Mouse (Mus musculus): ENCODE measurements at regions not wholly inside any gene's neighbourhood (a gene's known extent, or its start where the extent isn't known, plus 50 kb on each side); places are given as distances from the start of the nearest gene placed in this dataset.
A peak's percentile ranks its signal among the peaks of the same experiment; 100 is the strongest.
"Not testable (repeated sequence)": the region's sequence is repeated elsewhere in the genome, so short reads cannot be mapped to it uniquely, and the experiment has no call there.

GRCm38 (mm10) chr15:16130862-16131261, 597.7 kb upstream of the Cdh9 start:
- no peak overlapping the region for H3K4me2 ChIP-seq (replicated peaks; ENCODE audit: low read depth)
- no peak overlapping the region for H3K4me3 ChIP-seq (ENCODE audit: low read depth, low read length)
- no peak for TF ChIP-seq CTCF (IDR thresholded peaks at IDR 0.05; ENCODE audit: low read depth)
- no peaks in the 10 kb centered on the region for H3K27me3 ChIP-seq (replicated peaks; ENCODE audit: control insufficient read depth, insufficient read depth, low read length)
- no peak for ATAC-seq
- H3K4me1 ChIP-seq (replicated peaks; ENCODE audit: control insufficient read depth, insufficient read depth, low read length), result no peaks in the 10 kb centered on the region
- no peaks in the 10 kb centered on the region for H3K9me3 ChIP-seq (ENCODE audit: control insufficient read depth)
- H3K27ac ChIP-seq (ENCODE audit: low read depth, low read length), result no peak overlapping the region
- H3K9ac ChIP-seq (ENCODE audit: low read depth, low read length), result no peak overlapping the region
- H3K36me3 ChIP-seq (ENCODE audit: control insufficient read depth, insufficient read depth), result no peaks in the 10 kb centered on the region

DNA sequence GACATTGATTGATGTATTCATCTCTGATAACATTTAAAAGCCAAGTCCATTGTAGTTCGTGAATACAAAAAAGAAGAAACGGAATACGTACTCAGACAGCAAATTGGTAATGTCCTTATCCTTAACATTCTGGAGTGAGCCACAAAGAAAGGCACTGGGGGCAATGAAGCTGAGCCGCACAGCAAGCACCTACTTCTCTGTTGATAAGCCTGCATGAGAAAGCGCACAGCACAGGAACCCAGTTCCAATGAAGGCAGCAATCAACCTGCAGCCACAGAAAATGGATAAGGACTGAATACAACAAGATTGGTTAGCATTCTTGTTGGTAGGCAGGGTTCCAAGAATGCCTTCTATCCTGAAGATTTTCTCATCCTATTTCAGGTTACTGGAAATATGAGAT, 570.4 kb upstream of the Cdh9 start:
- Histone ChIP-seq H3K27ac (ENCODE audit: low read depth, low read length) (no peak overlapping the region), H3K36me3 (ENCODE audit: control insufficient read depth, insufficient read depth) (no peaks in the 10 kb centered on the region), H3K27me3 (replicated peaks; ENCODE audit: control insufficient read depth, insufficient read depth, low read length) (no peaks in the 10 kb centered on the region), H3K4me1 (replicated peaks; ENCODE audit: control insufficient read depth, insufficient read depth, low read length) (no peaks in the 10 kb centered on the region), H3K9me3 (ENCODE audit: control insufficient read depth) (no peaks in the 10 kb centered on the region), H3K4me2 (replicated peaks; ENCODE audit: low read depth) (no peak overlapping the region), H3K9ac (ENCODE audit: low read depth, low read length) (no peak overlapping the region), H3K4me3 (ENCODE audit: low read depth, low read length) (no peak overlapping the region)
- WGBS, result 53% methylated on average over 5 of the region's 5 CpGs
- no peak for ATAC-seq
- no peak for TF ChIP-seq CTCF (IDR thresholded peaks at IDR 0.05; ENCODE audit: low read depth)

DNA sequence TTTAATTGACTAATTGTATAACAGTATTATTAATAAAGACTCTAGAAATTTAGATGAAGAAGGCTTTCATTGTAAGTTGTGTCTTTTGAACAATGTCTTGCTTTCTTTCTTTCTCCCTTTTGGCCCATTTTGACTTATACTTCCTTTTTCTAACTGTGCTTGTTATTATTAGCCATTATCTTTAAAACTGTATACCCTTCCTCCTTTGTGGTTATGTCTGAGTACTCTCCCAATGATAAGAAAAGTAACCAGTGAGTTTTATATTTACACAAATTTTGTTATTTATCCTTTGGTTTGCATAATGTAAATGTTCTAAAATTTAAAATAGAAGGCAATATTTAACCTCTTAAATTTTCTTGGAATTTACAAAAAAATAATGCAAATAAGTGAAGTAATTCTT, 564.6 kb upstream of the Cdh9 start:
- ATAC-seq, result no peak
- Histone ChIP-seq H3K27ac (ENCODE audit: low read depth, low read length) (no peak overlapping the region), H3K36me3 (ENCODE audit: control insufficient read depth, insufficient read depth) (no peaks in the 10 kb centered on the region)

DNA sequence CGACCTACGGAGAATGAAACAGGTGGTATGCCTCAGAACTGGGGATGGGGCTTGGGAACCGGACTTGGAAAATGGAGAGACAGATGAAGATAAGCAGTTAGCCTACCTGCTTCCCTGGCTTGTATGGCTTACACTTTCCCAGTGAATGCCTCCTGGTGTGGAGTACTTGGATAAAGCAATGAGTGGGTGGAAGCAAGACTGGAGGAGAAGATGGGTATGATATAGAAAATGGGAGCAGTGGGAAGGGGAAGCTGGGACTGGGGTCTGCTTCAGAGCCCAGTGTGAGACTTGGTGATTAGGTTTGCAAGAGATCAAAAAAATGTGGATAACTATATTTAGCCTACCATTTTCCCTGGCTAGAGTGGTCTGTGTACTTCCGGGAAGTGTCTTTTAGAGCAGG, 515.2 kb upstream of the Cdh9 start:
- no peak overlapping the region for H3K27ac ChIP-seq (ENCODE audit: low read depth, low read length)

More for the DNA sequence above, 564.6 kb upstream of the Cdh9 start:
- H3K4me1 ChIP-seq (replicated peaks; ENCODE audit: control insufficient read depth, insufficient read depth, low read length), result no peaks in the 10 kb centered on the region
- H3K9ac ChIP-seq (ENCODE audit: low read depth, low read length), result no peak overlapping the region
- TF ChIP-seq CTCF (IDR thresholded peaks at IDR 0.05; ENCODE audit: low read depth), result no peak
- no peaks in the 10 kb centered on the region for H3K9me3 ChIP-seq (ENCODE audit: control insufficient read depth)
- no peak overlapping the region for H3K4me2 ChIP-seq (replicated peaks; ENCODE audit: low read depth)
- H3K4me3 ChIP-seq (ENCODE audit: low read depth, low read length), result no peak overlapping the region
- H3K27me3 ChIP-seq (replicated peaks; ENCODE audit: control insufficient read depth, insufficient read depth, low read length), result no peaks in the 10 kb centered on the region

DNA sequence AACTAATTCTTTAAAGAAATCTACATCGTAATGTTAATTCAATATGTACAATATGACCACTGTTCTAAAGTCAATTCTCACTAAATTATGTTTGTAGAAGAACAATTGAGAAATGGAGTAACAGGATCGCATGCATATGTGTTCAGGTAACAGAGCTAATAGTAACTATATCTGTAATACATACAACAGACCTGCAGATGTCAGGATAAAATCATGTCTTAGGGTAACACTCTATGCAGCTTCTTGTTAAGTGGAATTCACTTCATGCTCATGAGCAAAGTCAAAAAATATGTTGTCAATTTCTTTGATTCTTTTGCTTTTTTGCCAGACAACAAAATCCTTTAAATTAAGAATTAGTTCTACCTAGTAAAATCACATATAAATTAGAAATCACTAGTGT, 506.9 kb upstream of the Cdh9 start:
- H3K9me3 ChIP-seq (ENCODE audit: control insufficient read depth), result no peaks in the 10 kb centered on the region
- H3K27me3 ChIP-seq (replicated peaks; ENCODE audit: control insufficient read depth, insufficient read depth, low read length), result no peaks in the 10 kb centered on the region
- 87% methylated on average over 2 of the region's 2 CpGs for WGBS
- H3K9ac ChIP-seq (ENCODE audit: low read depth, low read length), result no peak overlapping the region
- H3K4me1 ChIP-seq (replicated peaks; ENCODE audit: control insufficient read depth, insufficient read depth, low read length), result no peaks in the 10 kb centered on the region
- H3K4me3 ChIP-seq (ENCODE audit: low read depth, low read length), result no peak overlapping the region
- no peak overlapping the region for H3K4me2 ChIP-seq (replicated peaks; ENCODE audit: low read depth)
- no peak overlapping the region for H3K27ac ChIP-seq (ENCODE audit: low read depth, low read length)
- no peak for ATAC-seq
- 0 out of 2 replicates have a peak, but pooled peaks have one; percentile 15 for TF ChIP-seq CTCF (IDR thresholded peaks at IDR 0.05; ENCODE audit: low read depth)
- no peaks in the 10 kb centered on the region for H3K36me3 ChIP-seq (ENCODE audit: control insufficient read depth, insufficient read depth)

More for the DNA sequence above, 515.2 kb upstream of the Cdh9 start:
- Histone ChIP-seq H3K4me2 (replicated peaks; ENCODE audit: low read depth) (no peak overlapping the region), H3K9me3 (ENCODE audit: control insufficient read depth) (no peaks in the 10 kb centered on the region), H3K27me3 (replicated peaks; ENCODE audit: control insufficient read depth, insufficient read depth, low read length) (no peaks in the 10 kb centered on the region), H3K9ac (ENCODE audit: low read depth, low read length) (no peak overlapping the region), H3K36me3 (ENCODE audit: control insufficient read depth, insufficient read depth) (no peaks in the 10 kb centered on the region), H3K4me3 (ENCODE audit: low read depth, low read length) (no peak overlapping the region), H3K4me1 (replicated peaks; ENCODE audit: control insufficient read depth, insufficient read depth, low read length) (no peaks in the 10 kb centered on the region)
- 92% methylated on average over 4 of the region's 4 CpGs for WGBS
- no peak for TF ChIP-seq CTCF (IDR thresholded peaks at IDR 0.05; ENCODE audit: low read depth)
- ATAC-seq, result no peak

DNA sequence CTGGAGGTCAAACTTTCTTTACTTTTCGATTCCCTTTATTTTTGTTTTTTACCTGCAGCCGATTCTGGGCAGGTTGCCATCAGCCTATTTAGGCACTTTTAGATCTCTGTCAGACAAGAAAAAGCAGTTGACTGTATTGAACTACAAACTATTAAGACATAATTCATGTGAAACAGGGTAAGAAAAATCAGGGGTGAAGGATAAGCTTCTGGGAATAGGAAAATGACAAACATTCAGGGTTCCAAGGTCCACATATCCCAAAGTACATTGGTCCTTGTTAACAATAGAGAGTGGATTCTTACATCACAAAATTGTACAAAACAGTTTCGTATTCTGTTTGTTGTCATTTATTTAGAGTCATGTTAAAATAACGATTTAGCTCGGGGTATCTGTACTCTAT, 480.0 kb upstream of the Cdh9 start:
- WGBS, result 75% methylated on average over 5 of the region's 5 CpGs
- H3K4me2 ChIP-seq (replicated peaks; ENCODE audit: low read depth), result no peak overlapping the region
- H3K27ac ChIP-seq (ENCODE audit: low read depth, low read length), result no peak overlapping the region
- H3K27me3 ChIP-seq (replicated peaks; ENCODE audit: control insufficient read depth, insufficient read depth, low read length), result no peaks in the 10 kb centered on the region
- no peak for TF ChIP-seq CTCF (IDR thresholded peaks at IDR 0.05; ENCODE audit: low read depth)
- no peak for ATAC-seq
- no peak overlapping the region for H3K4me3 ChIP-seq (ENCODE audit: low read depth, low read length)
- no peaks in the 10 kb centered on the region for H3K36me3 ChIP-seq (ENCODE audit: control insufficient read depth, insufficient read depth)
- H3K4me1 ChIP-seq (replicated peaks; ENCODE audit: control insufficient read depth, insufficient read depth, low read length), result no peaks in the 10 kb centered on the region
- no peaks in the 10 kb centered on the region for H3K9me3 ChIP-seq (ENCODE audit: control insufficient read depth)
- H3K9ac ChIP-seq (ENCODE audit: low read depth, low read length), result no peak overlapping the region

GRCm38 (mm10) chr15:16285166-16285565, 443.4 kb upstream of the Cdh9 start:
- WGBS, result 75% methylated on average over 3 of the region's 3 CpGs
- Histone ChIP-seq H3K36me3 (ENCODE audit: control insufficient read depth, insufficient read depth) (no peaks in the 10 kb centered on the region), H3K4me2 (replicated peaks; ENCODE audit: low read depth) (no peak overlapping the region), H3K9me3 (ENCODE audit: control insufficient read depth) (no peaks in the 10 kb centered on the region), H3K9ac (ENCODE audit: low read depth, low read length) (no peak overlapping the region), H3K4me1 (replicated peaks; ENCODE audit: control insufficient read depth, insufficient read depth, low read length) (no peaks in the 10 kb centered on the region), H3K4me3 (ENCODE audit: low read depth, low read length) (no peak overlapping the region), H3K27ac (ENCODE audit: low read depth, low read length) (no peak overlapping the region), H3K27me3 (replicated peaks; ENCODE audit: control insufficient read depth, insufficient read depth, low read length) (no peaks in the 10 kb centered on the region)
- no peak for TF ChIP-seq CTCF (IDR thresholded peaks at IDR 0.05; ENCODE audit: low read depth)
- no peak for ATAC-seq

DNA sequence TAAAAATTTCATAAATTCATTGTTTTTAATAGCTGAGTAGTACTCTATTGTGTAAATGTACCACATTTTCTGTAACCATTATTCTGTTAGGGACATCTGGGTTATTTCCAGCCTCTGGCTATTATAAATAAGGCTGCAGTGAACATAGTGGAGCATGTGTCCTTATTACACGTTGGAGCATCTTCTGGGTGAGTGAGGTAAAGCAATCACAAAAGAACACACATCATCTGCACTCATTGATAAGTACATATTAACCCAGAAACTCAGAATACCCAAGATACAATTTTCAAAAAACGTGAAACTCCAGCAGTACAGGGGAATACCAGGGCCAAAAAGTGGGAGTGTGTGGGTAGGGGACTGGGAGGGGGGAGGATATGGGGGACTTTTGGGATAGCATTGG, 434.0 kb upstream of the Cdh9 start:
- not testable (repeated sequence) for H3K9ac ChIP-seq (ENCODE audit: low read depth, low read length); ATAC-seq; H3K27ac ChIP-seq (ENCODE audit: low read depth, low read length); H3K27me3 ChIP-seq (replicated peaks; ENCODE audit: control insufficient read depth, insufficient read depth, low read length); H3K4me1 ChIP-seq (replicated peaks; ENCODE audit: control insufficient read depth, insufficient read depth, low read length); H3K36me3 ChIP-seq (ENCODE audit: control insufficient read depth, insufficient read depth); H3K4me3 ChIP-seq (ENCODE audit: low read depth, low read length); H3K4me2 ChIP-seq (replicated peaks; ENCODE audit: low read depth); H3K9me3 ChIP-seq (ENCODE audit: control insufficient read depth)
- WGBS, result 73% methylated on average over 2 of the region's 2 CpGs
